Mouse (Mus musculus): ENCODE data around the gene Dhx34. TPM values are rescaled to one million over a fixed set of nuclear protein-coding genes. Genes with fewer than 3 reads are reported as not detected.

The Dhx34 gene
- total RNA-seq, 1 experiment = 8.6 TPM

GRCm38 (mm10) chr7:16174597-16175541 lies 47.0 kb downstream of the Dhx34 start, which contains the start of gene Meis3:
Gene Meis3 (plus strand): TSS chr7:16175090.
- Histone ChIP-seq H3K9me3 (ENCODE audit: control insufficient read depth, insufficient read depth, low read depth, low read length) (no peaks in the 10 kb centered on the region), H3K27ac (ENCODE audit: insufficient read depth, low read depth, low read length, poor library complexity, severe bottlenecking) (no peak within 1 kb of the TSS), H3K9ac (ENCODE audit: insufficient read depth, low read depth, low read length, poor library complexity, severe bottlenecking) (peak within 1 kb of the TSS; percentile 66), H3K36me3 (ENCODE audit: control insufficient read depth, insufficient read depth, low read length, poor library complexity, severe bottlenecking) (no peaks in the 10 kb centered on the region), H3K4me3 (ENCODE audit: insufficient read depth in 1 of 2, low read depth in 1 of 2, low read length in 2 of 2, poor library complexity in 1 of 2, severe bottlenecking in 1 of 2) (peak within 1 kb of the TSS; percentile 66 to 80), H3K4me1 (ENCODE audit: control insufficient read depth in 2 of 2, insufficient read depth in 2 of 2, low read length in 2 of 2, poor library complexity in 1 of 2) (peaks cover 0 to 3% of the 10 kb centered on the region in 2 experiments; a peak in 2 of 4 replicates)
- in situ Hi-C loops (cut with MboI; ENCODE audit: low sequenced_read_pairs in 2 of 2, unreplicated experiment in 2 of 2) = no loop called here
- DNase-seq (ENCODE audit: low read depth, low spot score) = peak; percentile 65
- TF ChIP-seq MAFK (IDR thresholded peaks at IDR 0.05; ENCODE audit: insufficient read depth, low read depth, low read length) = no peak
- no peak for TF ChIP-seq HCFC1 (IDR thresholded peaks at IDR 0.05; ENCODE audit: borderline replicate concordance, insufficient read depth, low read length)
- no peak for TF ChIP-seq CHD2 (IDR thresholded peaks at IDR 0.05; ENCODE audit: low read depth, low read length)
- TF ChIP-seq ZNF384 (IDR thresholded peaks at IDR 0.05; ENCODE audit: low read depth, low read length) = no peak
- TF ChIP-seq ZC3H11A (IDR thresholded peaks at IDR 0.05; ENCODE audit: borderline replicate concordance, low read depth, low read length) = no peak

GRCm38 (mm10) chr7:16173146-16173545 lies 48.7 kb downstream of the Dhx34 start:
- TF ChIP-seq CHD2 (IDR thresholded peaks at IDR 0.05; ENCODE audit: low read depth, low read length) = no peak
- TF ChIP-seq MAFK (IDR thresholded peaks at IDR 0.05; ENCODE audit: insufficient read depth, low read depth, low read length) = no peak
- no peak for TF ChIP-seq HCFC1 (IDR thresholded peaks at IDR 0.05; ENCODE audit: borderline replicate concordance, insufficient read depth, low read length)
- no peak for TF ChIP-seq ZC3H11A (IDR thresholded peaks at IDR 0.05; ENCODE audit: borderline replicate concordance, low read depth, low read length)
- no peak for TF ChIP-seq ZNF384 (IDR thresholded peaks at IDR 0.05; ENCODE audit: low read depth, low read length)
- Histone ChIP-seq H3K27ac (ENCODE audit: insufficient read depth, low read depth, low read length, poor library complexity, severe bottlenecking) (no peak overlapping the region), H3K36me3 (ENCODE audit: control insufficient read depth, insufficient read depth, low read length, poor library complexity, severe bottlenecking) (no peaks in the 10 kb centered on the region), H3K9ac (ENCODE audit: insufficient read depth, low read depth, low read length, poor library complexity, severe bottlenecking) (no peak overlapping the region), H3K4me1 (ENCODE audit: control insufficient read depth in 2 of 2, insufficient read depth in 2 of 2, low read length in 2 of 2, poor library complexity in 1 of 2) (peaks cover 0 to 3% of the 10 kb centered on the region in 2 experiments; a peak in 2 of 4 replicates), H3K9me3 (ENCODE audit: control insufficient read depth, insufficient read depth, low read depth, low read length) (no peaks in the 10 kb centered on the region), H3K4me3 (ENCODE audit: insufficient read depth in 1 of 2, low read depth in 1 of 2, low read length in 2 of 2, poor library complexity in 1 of 2, severe bottlenecking in 1 of 2) (no peak overlapping the region)
- no peak for DNase-seq (ENCODE audit: low read depth, low spot score)
- in situ Hi-C loops (cut with MboI; ENCODE audit: low sequenced_read_pairs in 2 of 2, unreplicated experiment in 2 of 2) = no loop called here

GRCm38 (mm10) chr7:16172586-16173140 lies 49.2 kb downstream of the Dhx34 start:
- Histone ChIP-seq H3K27ac (ENCODE audit: insufficient read depth, low read depth, low read length, poor library complexity, severe bottlenecking) (no peak overlapping the region), H3K4me1 (ENCODE audit: control insufficient read depth in 2 of 2, insufficient read depth in 2 of 2, low read length in 2 of 2, poor library complexity in 1 of 2) (peaks cover 0 to 3% of the 10 kb centered on the region in 2 experiments; a peak in 2 of 4 replicates), H3K9ac (ENCODE audit: insufficient read depth, low read depth, low read length, poor library complexity, severe bottlenecking) (no peak overlapping the region), H3K9me3 (ENCODE audit: control insufficient read depth, insufficient read depth, low read depth, low read length) (no peaks in the 10 kb centered on the region), H3K36me3 (ENCODE audit: control insufficient read depth, insufficient read depth, low read length, poor library complexity, severe bottlenecking) (no peaks in the 10 kb centered on the region), H3K4me3 (ENCODE audit: insufficient read depth in 1 of 2, low read depth in 1 of 2, low read length in 2 of 2, poor library complexity in 1 of 2, severe bottlenecking in 1 of 2) (no peak overlapping the region)
- TF ChIP-seq MAFK (IDR thresholded peaks at IDR 0.05; ENCODE audit: insufficient read depth, low read depth, low read length) = no peak
- no peak for TF ChIP-seq HCFC1 (IDR thresholded peaks at IDR 0.05; ENCODE audit: borderline replicate concordance, insufficient read depth, low read length)
- no peak for TF ChIP-seq ZNF384 (IDR thresholded peaks at IDR 0.05; ENCODE audit: low read depth, low read length)
- TF ChIP-seq CHD2 (IDR thresholded peaks at IDR 0.05; ENCODE audit: low read depth, low read length) = no peak
- no peak for TF ChIP-seq ZC3H11A (IDR thresholded peaks at IDR 0.05; ENCODE audit: borderline replicate concordance, low read depth, low read length)
- in situ Hi-C loops (cut with MboI; ENCODE audit: low sequenced_read_pairs in 2 of 2, unreplicated experiment in 2 of 2) = no loop called here
- DNase-seq (ENCODE audit: low read depth, low spot score) = no peak

GRCm38 (mm10) chr7:16172141-16172581 lies 49.7 kb downstream of the Dhx34 start:
- Histone ChIP-seq H3K4me3 (ENCODE audit: insufficient read depth in 1 of 2, low read depth in 1 of 2, low read length in 2 of 2, poor library complexity in 1 of 2, severe bottlenecking in 1 of 2) (no peak overlapping the region), H3K36me3 (ENCODE audit: control insufficient read depth, insufficient read depth, low read length, poor library complexity, severe bottlenecking) (no peaks in the 10 kb centered on the region), H3K4me1 (ENCODE audit: control insufficient read depth in 2 of 2, insufficient read depth in 2 of 2, low read length in 2 of 2, poor library complexity in 1 of 2) (peaks cover 0 to 3% of the 10 kb centered on the region in 2 experiments; a peak in 2 of 4 replicates), H3K27ac (ENCODE audit: insufficient read depth, low read depth, low read length, poor library complexity, severe bottlenecking) (no peak overlapping the region), H3K9ac (ENCODE audit: insufficient read depth, low read depth, low read length, poor library complexity, severe bottlenecking) (no peak overlapping the region), H3K9me3 (ENCODE audit: control insufficient read depth, insufficient read depth, low read depth, low read length) (no peaks in the 10 kb centered on the region)
- DNase-seq (ENCODE audit: low read depth, low spot score) = no peak
- in situ Hi-C loops (cut with MboI; ENCODE audit: low sequenced_read_pairs in 2 of 2, unreplicated experiment in 2 of 2) = no loop called here
- TF ChIP-seq CHD2 (IDR thresholded peaks at IDR 0.05; ENCODE audit: low read depth, low read length) (no peak), MAFK (IDR thresholded peaks at IDR 0.05; ENCODE audit: insufficient read depth, low read depth, low read length) (no peak)
